Mouse (Mus musculus) embryo, embryonic 10.5 days (tissue): ENCODE measurements at regions not wholly inside any gene's neighbourhood (a gene's known extent, or its start where the extent isn't known, plus 50 kb on each side); places are given as distances from the start of the nearest gene placed in this dataset.

Experiments used
- DNase-seq: peaks from one replicate; pipeline ENCODE4 v3.0.0-alpha.2; 2015; ENCODE audit warnings: low spot score

- DNase-seq: no peak
Observed at GRCm38 (mm10) chr9:51518376-51518775, 189.7 kb upstream of the 1810046K07Rik start.

GRCm38 (mm10) chr9:51523471-51523870 is 194.8 kb upstream of the 1810046K07Rik start:
- DNase-seq: peak; percentile 24

GRCm38 (mm10) chr9:51525906-51526305 is 197.2 kb upstream of the 1810046K07Rik start:
- DNase-seq: no peak

GRCm38 (mm10) chr9:51538894-51539293 is 210.2 kb upstream of the 1810046K07Rik start:
- DNase-seq: peak; percentile 9

GRCm38 (mm10) chr9:51541940-51542339 is 213.2 kb upstream of the 1810046K07Rik start:
- DNase-seq: no peak

GRCm38 (mm10) chr9:51572040-51572439 is 193.1 kb upstream of the Arhgap20 start:
- DNase-seq: no peak

GRCm38 (mm10) chr9:51581601-51582000 is 183.5 kb upstream of the Arhgap20 start:
- no peak for DNase-seq

GRCm38 (mm10) chr9:51593707-51594106 is 171.4 kb upstream of the Arhgap20 start:
- no peak for DNase-seq

- DNase-seq: no peak
Observed at GRCm38 (mm10) chr9:51598706-51599105, 166.4 kb upstream of the Arhgap20 start.

- DNase-seq: no peak
Observed at GRCm38 (mm10) chr9:51608158-51608557, 157.0 kb upstream of the Arhgap20 start.

- no peak for DNase-seq
Observed at GRCm38 (mm10) chr9:51608697-51609456, 156.3 kb upstream of the Arhgap20 start.

GRCm38 (mm10) chr9:51626156-51626555 is 139.0 kb upstream of the Arhgap20 start:
- DNase-seq: no peak

GRCm38 (mm10) chr9:51636097-51636496 is 129.0 kb upstream of the Arhgap20 start:
- no peak for DNase-seq

GRCm38 (mm10) chr9:51636559-51637127 is 128.5 kb upstream of the Arhgap20 start:
- no peak for DNase-seq

GRCm38 (mm10) chr9:51637131-51637920 is 127.8 kb upstream of the Arhgap20 start:
- no peak for DNase-seq

GRCm38 (mm10) chr9:51641706-51642105 is 123.4 kb upstream of the Arhgap20 start:
- no peak for DNase-seq

GRCm38 (mm10) chr9:51645426-51645825 is 119.7 kb upstream of the Arhgap20 start:
- DNase-seq: no peak

- DNase-seq: no peak
Observed at GRCm38 (mm10) chr9:51653376-51654292, 111.5 kb upstream of the Arhgap20 start.

GRCm38 (mm10) chr9:51654645-51655044 is 110.5 kb upstream of the Arhgap20 start:
- DNase-seq: no peak

- no peak for DNase-seq
Observed at GRCm38 (mm10) chr9:51657796-51658195, 107.3 kb upstream of the Arhgap20 start.

- peak; percentile 36 for DNase-seq
Observed at GRCm38 (mm10) chr9:51660908-51661874, 103.9 kb upstream of the Arhgap20 start.
